Mouse (Mus musculus): ENCODE data around the gene Plp1. TPM values are rescaled to one million over a fixed set of nuclear protein-coding genes. Genes with fewer than 3 reads are reported as not detected.

The Plp1 gene
- total and polyA plus RNA-seq, 2 experiments from 2014 or later: 1.9 to 7.2 TPM

- no peak within 1 kb of the TSS for H3K27ac ChIP-seq (ENCODE audit: low read depth)
- WGBS: 12% methylated on average over 35 of the region's 36 CpGs
- no peaks in the 10 kb centered on the region for H3K36me3 ChIP-seq (replicated peaks; ENCODE audit: control insufficient read depth, insufficient read depth, low read length)
- TF ChIP-seq CTCF (IDR thresholded peaks at IDR 0.05; ENCODE audit: low read depth): no peak
- no peak for TF ChIP-seq EP300 (IDR thresholded peaks at IDR 0.05; ENCODE audit: low read depth)
- peak within 1 kb of the TSS; percentile 80 for H3K4me2 ChIP-seq (ENCODE audit: low read depth, low read length)
- peak; percentile 44; the same call in 1 of the 2 replicates for ATAC-seq (ENCODE audit: insufficient read depth, low read depth)
- H3K4me1 ChIP-seq (ENCODE audit: control insufficient read depth, insufficient read depth): no peaks in the 10 kb centered on the region
- no peak within 1 kb of the TSS for H3K9ac ChIP-seq (replicated peaks; ENCODE audit: low read depth, low read length)
- H3K27me3 ChIP-seq (ENCODE audit: control insufficient read depth, insufficient read depth, low read length): no peaks in the 10 kb centered on the region
- H3K9me3 ChIP-seq (replicated peaks; ENCODE audit: control insufficient read depth, low read length): no peaks in the 10 kb centered on the region
- peak within 1 kb of the TSS; percentile 49 for H3K4me3 ChIP-seq (ENCODE audit: low read depth, low read length)
- peak; percentile 6 for DNase-seq (ENCODE audit: low spot score)
Observed at GRCm38 (mm10) chrX:136868061-136869040, 45.9 kb downstream of the Plp1 start, which contains the start of gene Rab9b. TSS of gene Rab9b (minus strand) at chrX:136868755.

Other genes with a start within 250 kb of the Plp1 start
- gene Tceal3, start 231.8 kb upstream of the Plp1 start, total RNA-seq (2014; rRNA removed; ENCODE audit: low replicate concordance): not detected in 2 replicates
- gene Tceal3, start 231.8 kb upstream of the Plp1 start, polyA plus RNA-seq (2015; fragmentation: Nextera tagmentation; extraction: Ambion mirVana): 0.85 and 1.3 TPM in 2 replicates
- 4.9 and 7.3 TPM in 2 replicates for gene Tceal1, start 114.7 kb upstream of the Plp1 start, total RNA-seq (2014; rRNA removed; ENCODE audit: low replicate concordance)
- 13.4 and 13.9 TPM in 2 replicates for gene Tceal1, start 114.7 kb upstream of the Plp1 start, polyA plus RNA-seq (2015; fragmentation: Nextera tagmentation; extraction: Ambion mirVana)
- gene Morf4l2, start 79.0 kb upstream of the Plp1 start, total RNA-seq (2014; rRNA removed; ENCODE audit: low replicate concordance): 115 and 173 TPM in 2 replicates
- gene Morf4l2, start 79.0 kb upstream of the Plp1 start, polyA plus RNA-seq (2015; fragmentation: Nextera tagmentation; extraction: Ambion mirVana): 212 and 214 TPM in 2 replicates
- gene Glra4, start 42.5 kb upstream of the Plp1 start, total RNA-seq (2014; rRNA removed; ENCODE audit: low replicate concordance): not detected in 2 replicates
- not detected in 2 replicates for gene Glra4, start 42.5 kb upstream of the Plp1 start, polyA plus RNA-seq (2015; fragmentation: Nextera tagmentation; extraction: Ambion mirVana)
- not detected in 2 replicates for gene Rab9b, start 46.1 kb downstream of the Plp1 start, total RNA-seq (2014; rRNA removed; ENCODE audit: low replicate concordance)
- 0.10 and 0.16 TPM in 2 replicates for gene Rab9b, start 46.1 kb downstream of the Plp1 start, polyA plus RNA-seq (2015; fragmentation: Nextera tagmentation; extraction: Ambion mirVana)
- not detected in 2 replicates for gene H2bfm, start 104.7 kb downstream of the Plp1 start, total RNA-seq (2014; rRNA removed; ENCODE audit: low replicate concordance)
- not detected in 2 replicates for gene H2bfm, start 104.7 kb downstream of the Plp1 start, polyA plus RNA-seq (2015; fragmentation: Nextera tagmentation; extraction: Ambion mirVana)
- gene Tmsb15b2, start 152.8 kb downstream of the Plp1 start, total RNA-seq (2014; rRNA removed; ENCODE audit: low replicate concordance): not detected in 2 replicates
- gene Tmsb15b2, start 152.8 kb downstream of the Plp1 start, polyA plus RNA-seq (2015; fragmentation: Nextera tagmentation; extraction: Ambion mirVana): 13.8 and 16.1 TPM in 2 replicates
- 1.7 TPM in 1 of 2 replicates, not detected in the other for gene Tmsb15l, start 154.2 kb downstream of the Plp1 start, total RNA-seq (2014; rRNA removed; ENCODE audit: low replicate concordance)
- gene Tmsb15l, start 154.2 kb downstream of the Plp1 start, polyA plus RNA-seq (2015; fragmentation: Nextera tagmentation; extraction: Ambion mirVana): 0.92 and 1.6 TPM in 2 replicates
- 2.3 and 4.4 TPM in 2 replicates for gene Tmsb15b1, start 154.2 kb downstream of the Plp1 start, total RNA-seq (2014; rRNA removed; ENCODE audit: low replicate concordance)
- 16.9 and 17.9 TPM in 2 replicates for gene Tmsb15b1, start 154.2 kb downstream of the Plp1 start, polyA plus RNA-seq (2015; fragmentation: Nextera tagmentation; extraction: Ambion mirVana)
- 0.85 TPM in 1 of 2 replicates, not detected in the other for gene Zcchc18, start 170.5 kb downstream of the Plp1 start, total RNA-seq (2014; rRNA removed; ENCODE audit: low replicate concordance)
- 0.40 and 0.41 TPM in 2 replicates for gene Zcchc18, start 170.5 kb downstream of the Plp1 start, polyA plus RNA-seq (2015; fragmentation: Nextera tagmentation; extraction: Ambion mirVana)
- gene Slc25a53, start 215.6 kb downstream of the Plp1 start, total RNA-seq (2014; rRNA removed; ENCODE audit: low replicate concordance): 2.3 and 4.5 TPM in 2 replicates
- gene Slc25a53, start 215.6 kb downstream of the Plp1 start, polyA plus RNA-seq (2015; fragmentation: Nextera tagmentation; extraction: Ambion mirVana): 3.4 and 3.6 TPM in 2 replicates
- 3.3 and 5.9 TPM in 2 replicates for gene Fam199x, start 226.9 kb downstream of the Plp1 start, total RNA-seq (2014; rRNA removed; ENCODE audit: low replicate concordance)
- 2.2 and 2.4 TPM in 2 replicates for gene Fam199x, start 226.9 kb downstream of the Plp1 start, polyA plus RNA-seq (2015; fragmentation: Nextera tagmentation; extraction: Ambion mirVana)